Mouse (Mus musculus): Measurements from ENCODE around the gene Camkmt. TPM values are rescaled to one million over a fixed set of nuclear protein-coding genes. Genes with fewer than 3 reads are reported as not detected.

Camkmt gene
- polyA plus RNA-seq, 1 experiment, result 4.8 TPM

GRCm38 (mm10) chr17:85308566-85308965, 218.2 kb downstream of the Camkmt start:
- no peak overlapping the region for H3K27ac ChIP-seq (ENCODE audit: insufficient read depth, low read length)
- no peak for TF ChIP-seq POLR2A (IDR thresholded peaks at IDR 0.05; ENCODE audit: low read depth, low read length)
- TF ChIP-seq CTCF (IDR thresholded peaks at IDR 0.05; ENCODE audit: borderline replicate concordance, insufficient read depth, low read length), result no peak
- no peaks in the 10 kb centered on the region for H3K4me1 ChIP-seq (ENCODE audit: control insufficient read depth, insufficient read depth, low read length)
- no peak overlapping the region for H3K4me3 ChIP-seq (ENCODE audit: insufficient read depth, low read length)

- Histone ChIP-seq H3K4me1 (ENCODE audit: control insufficient read depth, insufficient read depth, low read length) (no peaks in the 10 kb centered on the region), H3K4me3 (ENCODE audit: insufficient read depth, low read length) (no peak overlapping the region), H3K27ac (ENCODE audit: insufficient read depth, low read length) (no peak overlapping the region)
- no peak for TF ChIP-seq POLR2A (IDR thresholded peaks at IDR 0.05; ENCODE audit: low read depth, low read length)
- no peak for TF ChIP-seq CTCF (IDR thresholded peaks at IDR 0.05; ENCODE audit: borderline replicate concordance, insufficient read depth, low read length)
These were observed 218.7 kb downstream of the Camkmt start for GRCm38 (mm10) chr17:85309046-85309445.

- Histone ChIP-seq H3K27ac (ENCODE audit: insufficient read depth, low read length) (no peak overlapping the region), H3K4me3 (ENCODE audit: insufficient read depth, low read length) (no peak overlapping the region), H3K4me1 (ENCODE audit: control insufficient read depth, insufficient read depth, low read length) (no peaks in the 10 kb centered on the region)
- TF ChIP-seq POLR2A (IDR thresholded peaks at IDR 0.05; ENCODE audit: low read depth, low read length) (no peak), CTCF (IDR thresholded peaks at IDR 0.05; ENCODE audit: borderline replicate concordance, insufficient read depth, low read length) (no peak)
These were observed 221.0 kb downstream of the Camkmt start for GRCm38 (mm10) chr17:85311348-85311747.

- Histone ChIP-seq H3K27ac (ENCODE audit: insufficient read depth, low read length) (no peak overlapping the region), H3K4me1 (ENCODE audit: control insufficient read depth, insufficient read depth, low read length) (no peaks in the 10 kb centered on the region), H3K4me3 (ENCODE audit: insufficient read depth, low read length) (no peak overlapping the region)
- TF ChIP-seq CTCF (IDR thresholded peaks at IDR 0.05; ENCODE audit: borderline replicate concordance, insufficient read depth, low read length), result no peak
- no peak for TF ChIP-seq POLR2A (IDR thresholded peaks at IDR 0.05; ENCODE audit: low read depth, low read length)
These were observed 228.0 kb downstream of the Camkmt start for GRCm38 (mm10) chr17:85318401-85318800.

- no peak for TF ChIP-seq POLR2A (IDR thresholded peaks at IDR 0.05; ENCODE audit: low read depth, low read length)
- no peak for TF ChIP-seq CTCF (IDR thresholded peaks at IDR 0.05; ENCODE audit: borderline replicate concordance, insufficient read depth, low read length)
- no peak overlapping the region for H3K4me3 ChIP-seq (ENCODE audit: insufficient read depth, low read length)
- H3K27ac ChIP-seq (ENCODE audit: insufficient read depth, low read length), result no peak overlapping the region
These were observed 229.5 kb downstream of the Camkmt start for GRCm38 (mm10) chr17:85319779-85320300.

GRCm38 (mm10) chr17:85328901-85329300, 238.5 kb downstream of the Camkmt start:
- H3K4me1 ChIP-seq (ENCODE audit: control insufficient read depth, insufficient read depth, low read length), result no peaks in the 10 kb centered on the region
- no peak overlapping the region for H3K27ac ChIP-seq (ENCODE audit: insufficient read depth, low read length)
- H3K4me3 ChIP-seq (ENCODE audit: insufficient read depth, low read length), result no peak overlapping the region
- TF ChIP-seq CTCF (IDR thresholded peaks at IDR 0.05; ENCODE audit: borderline replicate concordance, insufficient read depth, low read length), result no peak
- TF ChIP-seq POLR2A (IDR thresholded peaks at IDR 0.05; ENCODE audit: low read depth, low read length), result no peak

More at GRCm38 (mm10) chr17:85319779-85320300, 229.5 kb downstream of the Camkmt start:
- no peaks in the 10 kb centered on the region for H3K4me1 ChIP-seq (ENCODE audit: control insufficient read depth, insufficient read depth, low read length)

- no peak overlapping the region for H3K4me3 ChIP-seq (ENCODE audit: insufficient read depth, low read length)
- no peaks in the 10 kb centered on the region for H3K4me1 ChIP-seq (ENCODE audit: control insufficient read depth, insufficient read depth, low read length)
- no peak for TF ChIP-seq CTCF (IDR thresholded peaks at IDR 0.05; ENCODE audit: borderline replicate concordance, insufficient read depth, low read length)
- TF ChIP-seq POLR2A (IDR thresholded peaks at IDR 0.05; ENCODE audit: low read depth, low read length), result no peak
- no peak overlapping the region for H3K27ac ChIP-seq (ENCODE audit: insufficient read depth, low read length)
These were observed 245.1 kb downstream of the Camkmt start for GRCm38 (mm10) chr17:85335464-85335863.

GRCm38 (mm10) chr17:85337666-85338065, 247.3 kb downstream of the Camkmt start:
- H3K27ac ChIP-seq (ENCODE audit: insufficient read depth, low read length), result no peak overlapping the region
- no peaks in the 10 kb centered on the region for H3K4me1 ChIP-seq (ENCODE audit: control insufficient read depth, insufficient read depth, low read length)
- no peak overlapping the region for H3K4me3 ChIP-seq (ENCODE audit: insufficient read depth, low read length)
- TF ChIP-seq CTCF (IDR thresholded peaks at IDR 0.05; ENCODE audit: borderline replicate concordance, insufficient read depth, low read length) (no peak), POLR2A (IDR thresholded peaks at IDR 0.05; ENCODE audit: low read depth, low read length) (no peak)

- TF ChIP-seq POLR2A (IDR thresholded peaks at IDR 0.05; ENCODE audit: low read depth, low read length) (no peak), CTCF (IDR thresholded peaks at IDR 0.05; ENCODE audit: borderline replicate concordance, insufficient read depth, low read length) (no peak)
- H3K4me3 ChIP-seq (ENCODE audit: insufficient read depth, low read length), result no peak overlapping the region
- no peak overlapping the region for H3K27ac ChIP-seq (ENCODE audit: insufficient read depth, low read length)
- no peaks in the 10 kb centered on the region for H3K4me1 ChIP-seq (ENCODE audit: control insufficient read depth, insufficient read depth, low read length)
These were observed 250.9 kb downstream of the Camkmt start for GRCm38 (mm10) chr17:85341134-85341700.

- Histone ChIP-seq H3K4me3 (ENCODE audit: insufficient read depth, low read length) (no peak overlapping the region), H3K27ac (ENCODE audit: insufficient read depth, low read length) (no peak overlapping the region)
- no peak for TF ChIP-seq POLR2A (IDR thresholded peaks at IDR 0.05; ENCODE audit: low read depth, low read length)
- no peak for TF ChIP-seq CTCF (IDR thresholded peaks at IDR 0.05; ENCODE audit: borderline replicate concordance, insufficient read depth, low read length)
These were observed 252.1 kb downstream of the Camkmt start for GRCm38 (mm10) chr17:85342471-85342870.

More at GRCm38 (mm10) chr17:85342471-85342870, 252.1 kb downstream of the Camkmt start:
- H3K4me1 ChIP-seq (ENCODE audit: control insufficient read depth, insufficient read depth, low read length), result no peaks in the 10 kb centered on the region

Measured in embryonic fibroblast, embryonic 13.5 days (primary cell).